Mouse (Mus musculus) left cerebral cortex, adult 8-10 months (tissue): ENCODE data around the gene Bspry. TPM values are rescaled to one million over a fixed set of nuclear protein-coding genes. Genes with fewer than 3 reads are reported as not detected.

ENCODE experiments used
- DNase-seq, 2 experiments: peaks; one replicate each; pipeline ENCODE4 v3.0.0; 2022; ENCODE audit warnings: low spot score in 2 of 2
- total RNA-seq, 4 experiments: library from RNA; stranded (reverse); gene quantifications; 2 replicates each; pipeline ENCODE4 v1.2.4; 2022

The Bspry gene
- total RNA-seq, 4 experiments from 2014 or later, result 0.32 to 0.61 (median 0.41) TPM; not detected in 1

DNA sequence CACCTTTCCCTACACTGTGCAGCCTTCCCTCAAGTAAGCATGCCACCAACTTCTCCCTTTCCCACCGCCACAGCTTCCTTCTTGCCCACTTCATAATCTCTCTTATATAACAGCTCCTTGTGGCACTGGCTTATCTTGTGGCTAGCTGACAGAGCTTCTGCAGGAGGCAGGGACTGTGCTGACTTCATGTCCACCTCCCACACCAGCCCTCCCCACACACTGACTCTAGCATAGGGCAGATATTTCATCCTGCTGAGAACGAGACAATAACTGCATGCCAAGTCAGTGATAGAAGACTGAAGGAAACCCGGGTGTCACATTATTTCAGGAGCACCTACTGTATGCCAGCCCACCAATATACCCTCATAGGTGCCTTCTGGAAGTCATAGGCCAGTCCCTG, 35.6 kb downstream of the Bspry start:
- DNase-seq, result no peak

DNA sequence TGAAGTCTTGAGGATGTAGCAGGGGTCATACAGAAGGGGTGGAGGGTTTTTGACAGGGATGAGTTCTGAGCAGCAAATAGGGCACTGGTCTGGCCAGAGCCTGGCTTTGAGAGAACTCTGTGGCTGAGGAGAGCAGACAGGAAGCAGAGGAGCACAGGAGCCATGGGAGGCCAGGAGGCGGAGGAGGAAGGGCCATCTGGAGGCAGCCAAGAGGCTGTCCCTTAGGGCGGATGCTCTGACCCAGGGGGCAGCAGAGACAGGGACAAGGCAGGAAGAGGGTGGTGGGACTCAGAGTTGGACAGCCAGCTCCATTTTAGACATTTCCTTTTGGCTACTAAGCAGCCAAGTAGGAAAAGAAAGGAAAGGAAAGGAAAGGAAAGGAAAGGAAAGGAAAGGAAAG, 36.2 kb downstream of the Bspry start:
- no peak for DNase-seq

DNA sequence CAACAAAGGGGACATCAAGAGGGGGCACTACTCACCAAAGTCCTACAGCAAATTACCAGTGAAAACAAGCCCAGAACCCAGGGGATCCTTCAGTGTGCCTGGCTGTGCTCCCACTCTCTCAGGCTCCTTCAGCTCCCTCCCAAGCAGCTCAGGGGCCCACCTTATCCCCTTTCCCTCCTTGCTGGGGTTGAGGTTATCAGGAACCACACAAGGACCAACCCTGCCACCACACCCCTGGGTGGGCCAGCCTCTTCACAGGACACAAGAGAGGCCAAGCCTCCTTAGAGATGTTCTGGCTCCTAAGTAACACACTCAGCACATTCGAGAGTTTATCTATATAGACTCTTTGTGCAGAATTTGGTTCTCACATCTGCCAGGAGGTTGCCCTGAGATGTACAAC, 36.7 kb downstream of the Bspry start:
- DNase-seq, result no peak

DNA sequence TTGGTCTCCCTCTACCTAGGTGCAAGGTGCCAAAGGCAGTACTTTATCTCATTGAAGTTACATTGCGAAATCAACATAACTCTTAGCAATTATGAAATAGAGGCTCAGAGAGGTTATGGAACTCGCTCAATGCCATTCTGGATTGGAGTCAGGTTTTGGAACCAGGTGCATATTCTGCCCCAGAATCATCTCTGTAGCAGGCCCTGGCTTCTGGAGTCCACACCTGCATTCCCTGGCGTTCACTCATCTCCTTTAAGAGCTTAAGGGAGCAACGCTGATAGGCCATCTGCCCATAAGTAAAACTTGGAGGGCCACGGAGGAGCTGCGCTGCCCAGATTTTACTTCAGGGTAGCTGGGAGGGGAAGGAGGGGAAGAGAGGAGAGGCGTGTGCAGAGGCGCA, 37.2 kb downstream of the Bspry start:
- DNase-seq, result no peak

DNA sequence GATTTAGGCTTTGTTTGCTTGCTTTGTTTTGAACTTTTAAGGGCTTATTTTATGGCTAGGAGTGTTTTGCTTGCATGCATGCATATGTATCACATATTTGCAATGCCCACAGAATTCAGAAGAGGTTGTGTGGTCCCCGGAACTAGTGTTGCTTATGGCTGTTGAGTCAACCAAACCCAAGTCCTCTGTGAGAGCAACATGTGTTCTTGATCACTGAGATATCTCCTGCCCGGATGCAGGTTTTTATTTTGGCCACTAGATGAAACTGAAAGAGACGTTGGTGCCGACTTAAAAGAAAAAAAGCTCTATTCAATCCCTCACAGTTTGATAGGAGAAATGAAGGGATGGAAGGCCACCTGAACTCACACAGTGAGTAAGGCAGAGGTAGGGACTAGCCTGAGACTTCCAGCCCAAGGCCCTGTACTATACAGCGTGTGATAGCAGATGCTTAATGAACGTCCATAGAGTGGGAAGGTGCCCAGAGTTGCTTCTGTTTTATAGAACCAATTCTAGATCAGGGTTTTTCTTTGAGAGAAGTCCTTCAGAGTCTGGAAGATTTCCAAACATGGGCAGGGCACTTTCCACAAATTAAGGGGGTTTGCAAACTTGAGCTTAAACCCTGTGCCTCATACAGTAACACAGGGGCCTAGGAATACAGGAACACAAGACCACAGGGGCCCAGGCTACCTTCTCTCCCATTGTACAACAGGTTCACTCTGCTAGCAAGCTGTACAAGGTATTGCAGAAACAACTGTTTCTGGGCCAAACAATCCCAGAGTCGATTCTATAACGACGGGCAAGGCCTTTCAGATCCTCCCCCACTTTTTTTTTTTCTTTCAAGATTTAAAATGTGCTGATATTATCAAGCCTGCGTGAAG, 37.9 kb downstream of the Bspry start:
- no peak for DNase-seq

DNA sequence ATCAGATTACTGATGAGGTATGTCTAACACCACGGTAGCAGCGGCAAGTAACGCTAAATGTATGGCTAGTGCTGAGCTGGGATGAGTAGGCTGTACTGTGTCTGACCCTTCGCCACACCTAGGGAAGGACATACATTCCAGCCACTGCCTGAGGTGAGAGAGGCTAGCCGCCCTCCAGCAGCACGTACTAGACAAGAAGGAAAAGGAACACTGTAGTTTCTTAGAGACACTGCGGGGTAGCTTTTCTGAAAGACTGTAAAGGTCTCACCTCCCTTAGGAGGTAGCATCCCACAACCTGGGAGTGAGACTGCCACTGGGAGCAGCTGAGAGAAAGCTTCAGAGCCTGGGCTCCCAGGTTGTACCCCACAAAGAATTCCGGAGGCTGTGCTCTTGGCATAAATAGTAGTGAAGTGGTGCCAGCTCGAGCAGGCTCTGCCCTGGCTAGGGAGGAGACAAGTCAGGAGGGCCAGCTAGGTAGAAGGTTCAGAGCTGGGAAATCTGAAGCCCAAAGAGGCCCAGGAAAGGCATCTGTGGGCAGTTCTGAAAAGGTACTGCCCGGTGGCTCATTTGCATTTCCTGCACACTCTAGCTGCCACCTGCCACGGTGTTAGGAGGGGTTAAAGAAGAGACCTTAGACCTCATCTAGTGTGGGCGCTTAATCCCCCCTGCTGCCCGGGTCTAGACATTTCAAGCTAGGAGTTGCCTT, 38.7 kb downstream of the Bspry start:
- DNase-seq, result no peak

DNA sequence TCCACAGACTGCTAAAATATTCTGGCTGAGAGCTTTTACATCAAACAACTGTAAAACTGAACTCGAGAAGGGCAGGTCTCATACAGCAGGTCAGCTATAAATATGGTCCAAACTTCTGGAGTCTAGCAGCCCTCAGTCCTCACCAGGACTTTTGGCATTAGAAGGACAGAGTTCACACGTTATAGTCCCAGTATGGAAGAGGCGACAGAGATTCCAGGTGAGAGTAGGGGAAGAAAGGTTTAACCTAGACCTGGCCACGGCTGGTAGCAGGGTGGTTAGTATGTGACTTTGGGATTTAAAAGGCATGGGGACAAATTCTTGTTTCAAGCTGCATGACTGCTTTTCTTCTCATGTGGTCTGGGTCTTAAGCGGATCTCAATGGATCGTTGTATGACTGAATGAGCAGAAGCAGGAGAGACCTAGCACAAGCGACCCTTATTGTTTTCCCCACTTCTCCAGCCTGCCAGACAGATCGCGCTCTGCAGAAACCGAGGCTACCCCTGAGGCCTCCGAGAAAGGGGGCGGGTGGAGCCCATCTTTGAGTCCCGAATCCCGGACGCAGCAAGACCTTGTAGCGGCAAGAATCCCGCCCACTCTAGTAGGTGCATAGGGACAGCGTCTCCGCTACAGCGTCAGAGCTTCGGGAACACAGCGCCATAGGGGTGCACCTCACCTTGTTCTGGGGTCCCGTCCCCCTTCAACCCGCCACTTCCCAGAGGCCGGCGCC, 39.4 kb downstream of the Bspry start:
- no peak for DNase-seq

DNA sequence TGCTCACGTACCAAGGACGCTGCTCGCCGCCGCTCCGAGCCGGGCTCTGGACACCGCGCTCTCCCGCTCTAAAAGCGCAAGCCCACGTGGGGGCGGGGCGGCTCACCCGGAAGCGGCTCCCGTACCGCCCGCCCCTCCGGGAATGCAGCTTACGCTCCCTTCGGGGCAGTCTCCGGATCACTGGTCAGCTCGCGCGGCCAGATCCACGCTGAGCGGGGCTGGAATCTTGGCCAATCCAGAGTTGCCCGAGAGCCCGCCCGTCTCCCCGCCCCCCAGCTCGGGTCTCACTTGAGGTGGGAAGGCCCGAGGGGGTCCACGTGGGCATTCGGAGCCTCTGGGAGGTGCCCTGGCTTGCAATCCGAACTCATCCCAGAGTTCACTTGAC, 40.0 kb downstream of the Bspry start, which contains the start of gene Alad:
TSS of gene Alad (minus strand) at position 70 of the 385 bp plus-strand sequence.
- peak; percentile 74 to 78 for DNase-seq

DNA sequence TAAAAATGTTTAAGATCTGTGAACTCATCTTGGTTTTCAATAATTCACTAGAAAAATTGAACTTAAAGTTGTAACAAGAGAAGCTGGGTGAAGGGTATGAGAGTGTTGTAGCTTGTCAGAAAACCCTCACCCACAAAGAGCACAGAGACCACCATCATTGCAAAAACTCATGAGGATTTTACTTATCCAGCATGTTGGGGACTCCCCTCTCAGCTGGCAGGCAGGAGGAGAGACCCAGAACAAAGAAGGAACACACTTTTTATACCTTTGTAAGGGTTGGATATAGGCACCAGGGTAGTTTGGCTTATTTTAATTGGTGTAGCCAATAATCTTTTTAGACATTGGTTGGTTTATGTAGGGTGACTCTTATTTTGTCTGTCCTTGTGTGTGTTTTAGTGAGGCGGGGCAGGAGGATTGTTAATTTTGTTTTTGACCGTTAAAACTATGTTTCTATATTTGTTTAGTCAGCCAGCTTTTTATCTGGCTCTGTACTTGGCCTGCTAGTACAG, 41.1 kb downstream of the Bspry start:
- DNase-seq, result no peak

DNA sequence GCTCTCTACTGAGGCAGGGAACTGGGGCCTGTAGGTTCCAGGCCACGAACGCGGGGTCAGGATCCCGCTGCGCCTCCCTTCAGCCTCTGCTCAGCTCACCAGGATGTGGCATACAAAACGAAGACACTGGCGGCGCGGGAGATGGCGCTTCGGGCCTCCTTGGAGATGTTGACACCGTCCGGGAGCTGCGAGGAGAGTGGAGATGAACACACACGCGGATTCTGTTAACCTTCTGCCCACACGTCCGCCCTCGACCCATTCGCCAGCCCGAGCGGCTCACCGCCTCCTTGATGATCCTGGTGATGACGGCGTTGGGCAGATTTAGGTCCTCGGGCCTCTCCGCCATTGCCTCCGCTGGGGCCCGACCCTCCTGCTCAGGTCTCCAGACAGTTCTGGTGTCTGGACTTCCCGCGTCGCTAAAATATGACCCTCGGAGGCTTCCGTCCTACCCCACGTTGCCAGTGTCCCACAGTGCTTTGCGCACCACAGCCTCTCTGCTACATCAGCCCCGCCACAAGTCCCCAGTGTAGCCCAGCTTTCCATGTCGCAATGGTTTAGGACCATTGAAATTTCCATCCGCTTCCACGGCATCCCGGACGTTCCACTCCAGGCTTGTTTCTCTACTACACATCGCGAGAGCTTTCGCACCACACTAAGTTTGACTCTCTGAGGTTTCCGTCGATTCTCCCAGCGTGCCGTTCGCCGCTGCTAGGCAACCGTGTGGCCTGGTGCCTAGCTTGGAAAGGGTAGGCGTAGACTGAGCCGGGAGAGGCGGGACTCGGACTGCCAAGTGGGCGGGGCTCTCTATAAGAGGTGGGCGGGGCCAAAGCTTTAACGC, 45.0 kb downstream of the Bspry start, which contains the start of the genes Pole3 and 4933430I17Rik:
TSS of gene Pole3 (minus strand) at position 418 of the 838 bp plus-strand sequence.
TSS of gene 4933430I17Rik (plus strand) at position 719 of the 838 bp plus-strand sequence.
- DNase-seq, result peak; percentile 96 to 98

DNA sequence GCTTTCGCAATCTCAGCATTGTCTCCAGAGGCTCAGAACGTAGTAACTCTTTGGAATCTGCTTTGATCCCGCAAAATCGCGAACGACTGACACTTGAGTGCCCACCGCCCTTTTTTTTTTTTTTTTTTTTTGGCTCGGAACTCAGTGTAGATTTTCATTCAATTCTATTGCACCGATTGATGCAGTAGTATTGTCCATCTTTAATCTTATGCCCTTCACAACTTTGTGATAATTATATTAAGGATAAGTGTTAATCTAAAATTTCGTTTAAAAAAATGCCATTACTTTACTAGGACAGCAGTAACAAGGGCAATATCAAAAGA, 45.6 kb downstream of the Bspry start:
- DNase-seq, result no peak

DNA sequence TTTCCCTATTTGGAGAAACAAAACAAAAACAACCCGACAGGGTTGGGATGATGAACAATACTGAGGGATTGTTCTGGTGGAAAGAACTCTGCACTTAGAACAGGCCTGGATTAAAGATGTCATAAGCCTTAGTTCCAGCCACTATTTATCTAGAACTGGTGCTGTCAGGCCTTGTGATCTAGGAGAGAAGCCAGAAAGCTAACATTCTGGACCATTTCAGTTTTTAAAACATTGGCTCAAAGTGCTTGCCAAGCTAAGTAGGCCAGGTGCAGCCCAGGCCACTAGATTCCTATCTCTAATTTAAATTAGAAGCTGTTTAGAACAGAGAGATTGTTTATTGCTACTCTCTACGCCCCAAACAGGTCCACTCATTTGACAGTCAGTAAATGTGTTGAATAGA, 46.4 kb downstream of the Bspry start:
- no peak for DNase-seq

DNA sequence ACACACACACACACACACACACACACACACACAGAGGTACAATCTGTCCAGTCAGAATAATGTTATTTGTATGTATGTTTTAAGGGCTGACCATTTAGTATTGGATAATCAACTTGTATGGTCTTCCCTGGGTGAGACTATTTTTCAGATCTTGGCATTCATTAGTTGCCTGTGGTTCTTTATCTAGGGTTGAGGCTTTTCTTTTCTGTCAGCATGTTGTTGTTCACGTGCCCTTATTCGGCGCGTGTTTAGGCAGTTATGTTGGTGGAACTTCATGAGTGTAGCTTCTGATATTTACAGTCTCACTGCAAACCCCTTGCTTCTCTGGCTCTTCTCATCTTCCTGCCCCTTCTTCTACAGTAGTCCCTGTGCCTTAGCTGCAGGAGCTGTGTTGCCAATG, 47.8 kb downstream of the Bspry start:
- no peak for DNase-seq

DNA sequence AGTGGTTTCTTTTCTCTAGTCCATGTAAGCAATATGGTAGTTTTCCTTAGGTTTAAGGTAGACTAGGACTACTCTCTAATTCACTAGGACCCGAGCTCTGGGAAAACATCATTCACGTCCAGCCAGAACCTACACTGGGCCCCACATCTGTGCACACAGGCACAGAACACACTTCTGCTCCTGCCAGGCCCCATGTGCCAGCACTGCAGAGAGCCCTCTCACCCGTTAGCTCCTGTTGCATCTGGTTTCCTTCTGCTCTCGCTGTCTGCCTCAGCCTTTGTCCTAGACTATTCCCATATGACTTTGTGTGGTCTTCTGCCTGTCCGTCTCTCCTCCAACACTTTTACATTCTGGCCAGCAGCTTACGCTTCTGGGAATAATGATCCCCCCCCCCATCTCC, 53.9 kb downstream of the Bspry start:
- no peak for DNase-seq

DNA sequence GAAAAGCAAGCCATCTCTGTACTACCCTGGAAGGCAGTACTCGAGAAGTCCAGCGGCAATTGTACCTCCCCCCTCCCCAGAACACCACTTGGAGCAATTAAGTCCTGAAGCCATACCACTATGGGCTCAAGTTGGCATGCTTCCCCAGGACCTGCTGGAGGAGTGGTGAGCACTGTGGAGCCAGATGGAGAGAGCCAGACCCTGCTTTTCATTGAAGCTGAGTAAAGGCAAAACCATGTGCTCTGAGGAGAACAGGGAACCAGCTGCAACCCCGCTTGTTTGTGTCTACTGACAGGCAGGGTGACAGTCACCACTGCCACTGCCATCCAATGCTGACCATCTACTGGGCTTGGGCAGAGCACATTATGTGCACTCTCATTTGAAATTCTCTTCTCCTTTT, 61.9 kb downstream of the Bspry start:
- no peak for DNase-seq

DNA sequence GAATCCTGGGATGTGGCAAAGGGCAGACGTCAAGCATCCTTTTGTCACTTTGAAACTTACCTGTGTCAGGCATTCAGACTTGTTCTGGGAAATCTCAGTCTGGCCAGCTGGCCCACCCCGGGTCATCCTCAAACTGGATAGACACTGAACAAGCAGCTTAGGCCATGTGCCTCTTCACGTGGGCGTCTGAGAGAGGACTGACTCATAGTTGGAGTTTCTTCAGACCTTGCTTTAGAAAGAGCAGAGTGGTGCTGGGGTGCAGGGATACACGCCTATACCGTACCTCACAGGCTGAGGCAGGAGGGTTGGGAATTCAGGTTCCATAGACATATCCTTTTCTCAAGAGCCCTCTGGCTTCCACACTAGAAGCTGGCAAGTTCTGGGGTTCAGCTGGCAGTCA, 63.9 kb downstream of the Bspry start:
- DNase-seq, result no peak

DNA sequence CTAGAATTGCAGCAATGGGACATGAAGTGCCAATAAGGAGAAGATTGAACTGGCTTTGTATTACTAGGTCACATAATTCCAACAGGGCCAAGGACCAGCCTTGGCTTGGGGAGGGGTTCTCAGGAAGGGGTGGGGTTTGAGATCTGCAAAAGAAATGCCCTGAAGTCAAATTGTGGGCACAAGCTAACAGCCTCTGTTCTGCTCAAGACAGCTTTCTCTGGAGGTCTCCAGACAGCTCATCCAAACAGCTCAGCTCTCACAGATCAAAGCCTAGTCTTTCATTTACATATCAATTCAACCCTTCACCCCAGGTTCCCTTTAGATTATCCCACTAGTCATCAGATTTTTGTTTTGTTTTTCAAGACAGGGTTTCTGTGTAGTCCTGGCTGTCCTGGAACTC, 64.9 kb downstream of the Bspry start:
- no peak for DNase-seq
